Mouse (Mus musculus): ENCODE data around the gene Tor3a.
A peak's percentile ranks its signal among the peaks of the same experiment; 100 is the strongest.

Gene Tor3a

GRCm38 (mm10) chr1:156635148-156635547 lies 39.0 kb downstream of the Tor3a start:
- no peak for DNase-seq (ENCODE audit: low spot score in 2 of 2)

GRCm38 (mm10) chr1:156633095-156633494 lies 41.1 kb downstream of the Tor3a start:
- DNase-seq (ENCODE audit: low spot score in 2 of 2) = peak; percentile 38 to 47

- DNase-seq (ENCODE audit: low spot score in 2 of 2) = no peak
Observed at GRCm38 (mm10) chr1:156630965-156631364, 43.2 kb downstream of the Tor3a start.

- DNase-seq (ENCODE audit: low spot score in 2 of 2) = no peak
Observed at GRCm38 (mm10) chr1:156629984-156630383, 44.2 kb downstream of the Tor3a start.

GRCm38 (mm10) chr1:156626729-156627128 lies 47.4 kb downstream of the Tor3a start:
- DNase-seq (ENCODE audit: low spot score in 2 of 2) = no peak

GRCm38 (mm10) chr1:156624231-156624630 lies 49.9 kb downstream of the Tor3a start:
- DNase-seq (ENCODE audit: low spot score in 2 of 2) = no peak

- DNase-seq (ENCODE audit: low spot score in 2 of 2) = no peak
Observed at GRCm38 (mm10) chr1:156620951-156621350, 53.2 kb downstream of the Tor3a start.

- no peak for DNase-seq (ENCODE audit: low spot score in 2 of 2)
Observed at GRCm38 (mm10) chr1:156620292-156620909, 53.8 kb downstream of the Tor3a start.

GRCm38 (mm10) chr1:156617811-156618210 lies 56.3 kb downstream of the Tor3a start:
- DNase-seq (ENCODE audit: low spot score in 2 of 2) = no peak

GRCm38 (mm10) chr1:156616989-156617598 lies 57.1 kb downstream of the Tor3a start:
- peak in 1 of 2 experiments; percentile 24 for DNase-seq (ENCODE audit: low spot score in 2 of 2)

- DNase-seq (ENCODE audit: low spot score in 2 of 2) = peak; percentile 88
Observed at GRCm38 (mm10) chr1:156615381-156616133, 58.6 kb downstream of the Tor3a start.

- DNase-seq (ENCODE audit: low spot score in 2 of 2) = no peak
Observed at GRCm38 (mm10) chr1:156614710-156615109, 59.4 kb downstream of the Tor3a start.

- DNase-seq (ENCODE audit: low spot score in 2 of 2) = peak in 1 of 2 experiments; percentile 11
Observed at GRCm38 (mm10) chr1:156613855-156614530, 60.2 kb downstream of the Tor3a start.

- DNase-seq (ENCODE audit: low spot score in 2 of 2) = no peak
Observed at GRCm38 (mm10) chr1:156610257-156610656, 63.9 kb downstream of the Tor3a start.

GRCm38 (mm10) chr1:156608496-156608895 lies 65.7 kb downstream of the Tor3a start:
- no peak for DNase-seq (ENCODE audit: low spot score in 2 of 2)

- no peak for DNase-seq (ENCODE audit: low spot score in 2 of 2)
Observed at GRCm38 (mm10) chr1:156605940-156606339, 68.2 kb downstream of the Tor3a start.

- no peak for DNase-seq (ENCODE audit: low spot score in 2 of 2)
Observed at GRCm38 (mm10) chr1:156605094-156605866, 68.9 kb downstream of the Tor3a start.

All from heart, adult 9 months (tissue).